8 mouse cellular contexts compared by ENCODE assay signal in genomic region chr7:43606896-43607742, GRCm38 (mm10). TPM values are rescaled to one million over a fixed set of nuclear protein-coding genes. Genes with fewer than 3 reads are reported as not detected.
DNase-seq lines count a peak whose midpoint lies in the region; ATAC-seq and TF ChIP-seq lines count a peak whose summit lies in the region.

Zfp819 (plus strand) TSS chr7:43607169.

- peaks cover 3% of the 10 kb centered on the region in 2 experiments; a peak in 2 of 4 replicates for H3K4me1 ChIP-seq in heart, embryonic 14.5 days (ENCODE audit: control insufficient read depth in 2 of 2, insufficient read depth in 2 of 2, low read length in 2 of 2)
- H3K4me1 ChIP-seq in kidney, embryonic 16.5 days (ENCODE audit: insufficient read depth, low read length): no peaks in the 10 kb centered on the region
- H3K4me1 ChIP-seq in limb, embryonic 14.5 days (ENCODE audit: control insufficient read depth, insufficient read depth, low read length): no peaks in the 10 kb centered on the region
- peaks cover 11% of the 10 kb centered on the region for H3K4me1 ChIP-seq in midbrain, embryonic 15.5 days

- no peak for ATAC-seq in heart, embryonic 14.5 days (ENCODE audit: insufficient number of reproducible peaks, insufficient read depth, low FRiP score, low read depth)
- ATAC-seq in kidney, embryonic 16.5 days (ENCODE audit: low FRiP score, low TSS enrichment): peak; percentile 91
- ATAC-seq in limb, embryonic 14.5 days (ENCODE audit: low FRiP score, low read depth): peak; percentile 88
- peak; percentile 93 for ATAC-seq in midbrain, embryonic 15.5 days (replicated peaks)

- H3K27me3 ChIP-seq in heart, embryonic 14.5 days (ENCODE audit: control insufficient read depth, insufficient read depth, low read length): peaks cover 6% of the 10 kb centered on the region; the same call in 1 of the 2 replicates
- H3K27me3 ChIP-seq in kidney, embryonic 16.5 days (ENCODE audit: insufficient read depth, low read length): 0 out of 2 replicates have a peak, but pooled peaks cover 5% of the 10 kb centered on the region
- H3K27me3 ChIP-seq in limb, embryonic 14.5 days (ENCODE audit: control insufficient read depth, insufficient read depth, low read length): no peaks in the 10 kb centered on the region
- H3K27me3 ChIP-seq in midbrain, embryonic 15.5 days (replicated peaks): 0 out of 2 replicates have a peak, but pooled peaks cover 3% of the 10 kb centered on the region
- no peaks in the 10 kb centered on the region; the same call in 1 of the 2 replicates for H3K27me3 ChIP-seq in splenic B cell, adult 2 months (ENCODE audit: control insufficient read depth, insufficient read depth, low read length, poor library complexity, severe bottlenecking)

- no peak within 1 kb of the TSS for H3K27ac ChIP-seq in heart, embryonic 14.5 days (replicated peaks in 1 of 2; ENCODE audit: control insufficient read depth in 1 of 2, insufficient read depth in 1 of 2, low read depth in 2 of 2, low read length in 2 of 2)
- no peak within 1 kb of the TSS for H3K27ac ChIP-seq in kidney, embryonic 16.5 days (ENCODE audit: low read length)
- H3K27ac ChIP-seq in limb, embryonic 14.5 days (replicated peaks; ENCODE audit: low read depth, low read length): no peak within 1 kb of the TSS
- no peak within 1 kb of the TSS for H3K27ac ChIP-seq in midbrain, embryonic 15.5 days

- peak; percentile 33 for DNase-seq in gastrocnemius, adult 18-20 months (ENCODE audit: low spot score)
- DNase-seq in gastrocnemius, adult 8-10 months (ENCODE audit: low spot score in 2 of 2): no peak
- DNase-seq in fibroblast of lung, adult 2 months (ENCODE audit: low read depth): peak; percentile 13
- DNase-seq in limb, embryonic 14.5 days (ENCODE audit: low spot score): peak; percentile 72
- peak; percentile 20 for DNase-seq in splenic B cell, adult 2 months (ENCODE audit: low read depth, low spot score)

- peak within 1 kb of the TSS; percentile 62 for H3K4me2 ChIP-seq in heart, embryonic 14.5 days (ENCODE audit: low read length)
- H3K4me2 ChIP-seq in kidney, embryonic 16.5 days (replicated peaks; ENCODE audit: low read depth, low read length): peak within 1 kb of the TSS; percentile 58
- H3K4me2 ChIP-seq in limb, embryonic 14.5 days (replicated peaks; ENCODE audit: low read depth, low read length, severe bottlenecking): peak within 1 kb of the TSS; percentile 67
- peak within 1 kb of the TSS; percentile 89 for H3K4me2 ChIP-seq in midbrain, embryonic 15.5 days

- H3K36me3 ChIP-seq in heart, embryonic 14.5 days (ENCODE audit: control insufficient read depth, insufficient read depth, low read length): no peaks in the 10 kb centered on the region
- no peaks in the 10 kb centered on the region for H3K36me3 ChIP-seq in kidney, embryonic 16.5 days (ENCODE audit: insufficient read depth, low read length)
- no peaks in the 10 kb centered on the region for H3K36me3 ChIP-seq in limb, embryonic 14.5 days (ENCODE audit: control insufficient read depth, insufficient read depth, low read length)
- no peaks in the 10 kb centered on the region for H3K36me3 ChIP-seq in midbrain, embryonic 15.5 days (replicated peaks)
- no peaks in the 10 kb centered on the region for H3K36me3 ChIP-seq in splenic B cell, adult 2 months (ENCODE audit: control insufficient read depth, insufficient read depth, low read length, poor library complexity, severe bottlenecking)

- H3K9ac ChIP-seq in heart, embryonic 14.5 days (ENCODE audit: low read length): no peak within 1 kb of the TSS
- peak within 1 kb of the TSS; percentile 24; the same call in 1 of the 2 replicates for H3K9ac ChIP-seq in kidney, embryonic 16.5 days (replicated peaks; ENCODE audit: low read length)
- H3K9ac ChIP-seq in limb, embryonic 14.5 days (ENCODE audit: low read depth, low read length, severe bottlenecking): peak within 1 kb of the TSS; percentile 48; the same call in 1 of the 2 replicates
- peak within 1 kb of the TSS; percentile 31 for H3K9ac ChIP-seq in midbrain, embryonic 15.5 days

- no peaks in the 10 kb centered on the region for H3K9me3 ChIP-seq in heart, embryonic 14.5 days (ENCODE audit: control insufficient read depth, low read length)
- no peaks in the 10 kb centered on the region for H3K9me3 ChIP-seq in kidney, embryonic 16.5 days (ENCODE audit: low read length)
- no peaks in the 10 kb centered on the region for H3K9me3 ChIP-seq in limb, embryonic 14.5 days (ENCODE audit: control insufficient read depth, low read length)
- no peaks in the 10 kb centered on the region for H3K9me3 ChIP-seq in midbrain, embryonic 15.5 days

- H3K4me3 ChIP-seq in heart, embryonic 14.5 days (ENCODE audit: control insufficient read depth in 1 of 2, insufficient read depth in 1 of 2, low read depth in 1 of 2, low read length in 2 of 2): peak within 1 kb of the TSS; percentile 18 to 25
- H3K4me3 ChIP-seq in kidney, embryonic 16.5 days (ENCODE audit: low read length): peak within 1 kb of the TSS; percentile 39
- H3K4me3 ChIP-seq in limb, embryonic 14.5 days (replicated peaks; ENCODE audit: low read length): peak within 1 kb of the TSS; percentile 35
- peak within 1 kb of the TSS; percentile 46 for H3K4me3 ChIP-seq in midbrain, embryonic 15.5 days

- WGBS in heart, embryonic 14.5 days: 14% methylated on average over 41 of the region's 41 CpGs
- WGBS in kidney, embryonic 16.5 days: 14% methylated on average over 41 of the region's 41 CpGs
- 19% methylated on average over 41 of the region's 41 CpGs for WGBS in limb, embryonic 14.5 days
- 11% methylated on average over 41 of the region's 41 CpGs for WGBS in midbrain, embryonic 15.5 days

- TF ChIP-seq POLR2A in limb, embryonic 14.5 days (IDR thresholded peaks at IDR 0.05; ENCODE audit: borderline replicate concordance, extremely low read depth, insufficient read depth, insufficient read length): no peak

RNA-seq across cellular contexts. Expression of gene Zfp819, which starts in this region (rescaled TPM):
- not detected for total RNA-seq in gastrocnemius, adult 18-20 months (2021)
- not detected for total RNA-seq in gastrocnemius, adult 8-10 months (2022)
- not detected in 2 replicates for polyA plus RNA-seq in heart, embryonic 14.5 days (2014; fragmentation: Nextera tagmentation; extraction: Ambion mirVana)
- polyA plus RNA-seq in kidney, embryonic 16.5 days (2015; fragmentation: Nextera tagmentation; extraction: Ambion mirVana): 0.06 and 0.24 TPM in 2 replicates
- polyA plus RNA-seq in limb, embryonic 14.5 days (2012; rRNA removed): 0.04 and 0.11 TPM in 2 replicates
- 0.19 TPM in 1 of 2 replicates, not detected in the other for polyA plus RNA-seq in limb, embryonic 14.5 days (2014; fragmentation: Nextera tagmentation; extraction: Ambion mirVana)
- 0.33 and 0.43 TPM in 2 replicates for polyA plus RNA-seq in midbrain, embryonic 15.5 days (2015; fragmentation: Nextera tagmentation; extraction: Ambion mirVana)

Comparison
In these comparisons a context has a peak if more than half of its experiments do, and no peak if none do; other contexts are left out.
1. Peak in DNase-seq in gastrocnemius, adult 18-20 months; RNA of the gene not detected or under 1 TPM.
2. Peak in ATAC-seq, H3K4me3 ChIP-seq, H3K9ac ChIP-seq and H3K4me2 ChIP-seq in kidney, embryonic 16.5 days; RNA of the gene not detected or under 1 TPM.
3. Peak in DNase-seq, ATAC-seq, H3K4me3 ChIP-seq, H3K9ac ChIP-seq and H3K4me2 ChIP-seq in limb, embryonic 14.5 days; RNA of the gene not detected or under 1 TPM.
4. Peak in ATAC-seq, H3K4me3 ChIP-seq, H3K9ac ChIP-seq and H3K4me2 ChIP-seq in midbrain, embryonic 15.5 days; RNA of the gene not detected or under 1 TPM.
5. DNase-seq: peak in fibroblast of lung, adult 2 months (single experiment) and splenic B cell, adult 2 months (single experiment); none in gastrocnemius, adult 8-10 months (0 of 2).
6. Peak in every context shown above with its lines, with median percentiles within 50 percentile points of each other: H3K4me2 ChIP-seq and H3K4me3 ChIP-seq.